Mouse (Mus musculus) urinary bladder, postnatal 10 days (tissue): Measurements from ENCODE around the gene Nim1k.
"Not testable (repeated sequence)": the region's sequence is repeated elsewhere in the genome, so short reads cannot be mapped to it uniquely, and the experiment has no call there.

Experiments used
- DNase-seq: peaks from one replicate; pipeline ENCODE4 v3.0.0; 2022; ENCODE audit warnings: low spot score

The Nim1k gene

GRCm38 (mm10) chr13:119727608-119728387, 27.9 kb downstream of the Nim1k start:
- DNase-seq = no peak

GRCm38 (mm10) chr13:119724541-119724940, 31.1 kb downstream of the Nim1k start:
- DNase-seq = no peak

GRCm38 (mm10) chr13:119723368-119723767, 32.3 kb downstream of the Nim1k start:
- DNase-seq = no peak

- DNase-seq = no peak
These were observed 33.2 kb downstream of the Nim1k start for GRCm38 (mm10) chr13:119722447-119722846.

GRCm38 (mm10) chr13:119716105-119716504, 39.6 kb downstream of the Nim1k start:
- DNase-seq = no peak

- no peak for DNase-seq
These were observed 41.9 kb downstream of the Nim1k start for GRCm38 (mm10) chr13:119713821-119714220.

GRCm38 (mm10) chr13:119713107-119713787, 42.4 kb downstream of the Nim1k start:
- DNase-seq = no peak

GRCm38 (mm10) chr13:119712463-119712862, 43.2 kb downstream of the Nim1k start:
- DNase-seq = no peak

GRCm38 (mm10) chr13:119710268-119710610, 45.4 kb downstream of the Nim1k start:
- no peak for DNase-seq

- DNase-seq = no peak
These were observed 46.1 kb downstream of the Nim1k start for GRCm38 (mm10) chr13:119709388-119710267.

GRCm38 (mm10) chr13:119708941-119709340, 46.7 kb downstream of the Nim1k start:
- no peak for DNase-seq

GRCm38 (mm10) chr13:119707906-119708305, 47.8 kb downstream of the Nim1k start:
- DNase-seq = no peak

GRCm38 (mm10) chr13:119706953-119707352, 48.7 kb downstream of the Nim1k start:
- no peak for DNase-seq

GRCm38 (mm10) chr13:119706278-119706880, 49.3 kb downstream of the Nim1k start:
- not testable (repeated sequence) for DNase-seq

- no peak for DNase-seq
These were observed 51.4 kb downstream of the Nim1k start for GRCm38 (mm10) chr13:119704280-119704679.

GRCm38 (mm10) chr13:119698436-119698835, 57.2 kb downstream of the Nim1k start:
- no peak for DNase-seq

GRCm38 (mm10) chr13:119696496-119696895, 59.2 kb downstream of the Nim1k start:
- no peak for DNase-seq

- no peak for DNase-seq
These were observed 60.0 kb downstream of the Nim1k start for GRCm38 (mm10) chr13:119695676-119696075.

- DNase-seq = not testable (repeated sequence)
These were observed 63.7 kb downstream of the Nim1k start for GRCm38 (mm10) chr13:119691958-119692357.

GRCm38 (mm10) chr13:119690876-119691620, 64.6 kb downstream of the Nim1k start:
- DNase-seq = no peak

- peak; percentile 95 for DNase-seq
These were observed 65.5 kb downstream of the Nim1k start, which contains the start of gene Hmgcs1 for GRCm38 (mm10) chr13:119690039-119690728. Gene Hmgcs1, plus strand, starts transcription at chr13:119690379.
